Comparison of ENCODE assay signal across 8 mouse cellular contexts in the genomic region with DNA sequence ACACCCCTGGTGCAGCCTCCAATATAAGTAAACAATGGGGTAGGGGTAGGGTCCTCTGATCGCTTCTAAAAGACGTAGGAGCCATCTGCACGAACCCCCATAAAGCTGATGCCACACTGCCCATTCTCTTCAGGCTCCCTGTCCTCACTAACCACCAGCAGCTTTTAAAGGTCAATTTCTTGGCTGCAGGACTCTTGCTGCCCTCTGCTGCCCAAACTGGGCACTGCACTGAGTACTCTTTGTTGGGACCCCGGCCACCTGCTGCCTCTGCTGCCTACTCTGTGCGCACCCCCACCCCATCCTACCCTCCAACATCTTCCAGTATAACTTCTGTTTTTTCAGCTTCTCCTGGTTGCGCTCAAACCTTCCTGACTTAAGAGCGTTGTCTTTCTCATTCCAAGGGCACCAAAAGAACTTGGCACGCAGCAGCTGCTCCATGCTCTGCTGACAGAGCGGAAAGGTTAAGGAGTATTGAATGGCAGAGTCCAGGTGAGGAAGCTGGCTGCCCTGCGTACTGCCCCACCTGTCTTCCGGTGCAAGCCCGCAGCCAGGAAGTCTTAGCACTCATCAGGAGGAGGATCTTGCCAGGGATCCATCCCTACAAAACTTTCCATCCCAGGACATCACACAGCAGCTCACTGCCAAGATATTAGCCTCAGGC. TPM values are rescaled to one million over a fixed set of nuclear protein-coding genes. Genes with fewer than 3 reads are reported as not detected.
DNase-seq lines count a peak whose midpoint lies in the region; ATAC-seq lines count a peak whose summit lies in the region.

No protein-coding gene starts in this region.

- no peak overlapping the region for H3K9ac ChIP-seq in forebrain, embryonic 16.5 days (replicated peaks; ENCODE audit: low read depth, low read length)
- H3K9ac ChIP-seq in hindbrain, embryonic 11.5 days (ENCODE audit: low read depth, low read length), result no peak overlapping the region

- DNase-seq in MEL-GATA-1-ER (ENCODE audit: extremely low read depth, low read depth), result peak; percentile 24
- peak; percentile 55 for DNase-seq in cerebellum, adult 11-12 months
- DNase-seq in hindbrain, embryonic 11.5 days (ENCODE audit: low spot score), result peak; percentile 90
- peak; percentile 32 for DNase-seq in layer of hippocampus, adult 9-11 months
- DNase-seq in lung, postnatal 25 days (ENCODE audit: low spot score), result peak; percentile 69
- DNase-seq in retina, embryonic 14.5 days (ENCODE audit: low spot score), result peak; percentile 93
- DNase-seq in urinary bladder, postnatal 14 days (ENCODE audit: low spot score), result peak; percentile 75

- H3K27me3 ChIP-seq in forebrain, embryonic 16.5 days (replicated peaks; ENCODE audit: control insufficient read depth, insufficient read depth, low read length), result no peaks in the 10 kb centered on the region
- no peaks in the 10 kb centered on the region for H3K27me3 ChIP-seq in hindbrain, embryonic 11.5 days (ENCODE audit: control insufficient read depth, insufficient read depth, low read length)

- no peaks in the 10 kb centered on the region for H3K4me1 ChIP-seq in forebrain, embryonic 16.5 days (replicated peaks; ENCODE audit: control insufficient read depth, insufficient read depth, low read length)
- H3K4me1 ChIP-seq in hindbrain, embryonic 11.5 days (replicated peaks; ENCODE audit: control insufficient read depth, insufficient read depth, low read length), result no peaks in the 10 kb centered on the region

- 12% methylated on average over 12 of the region's 12 CpGs for WGBS in forebrain, embryonic 16.5 days
- 16% methylated on average over 12 of the region's 12 CpGs for WGBS in hindbrain, embryonic 11.5 days

- no peak overlapping the region for H3K4me3 ChIP-seq in forebrain, embryonic 16.5 days (replicated peaks; ENCODE audit: low read length)
- no peak overlapping the region for H3K4me3 ChIP-seq in hindbrain, embryonic 11.5 days (ENCODE audit: low read depth, low read length)

- peak; percentile 60 for ATAC-seq in forebrain, embryonic 16.5 days
- peak; percentile 22; the same call in 1 of the 2 replicates for ATAC-seq in hindbrain, embryonic 11.5 days (ENCODE audit: low FRiP score)

- H3K4me2 ChIP-seq in forebrain, embryonic 16.5 days (ENCODE audit: low read length), result no peak overlapping the region
- no peak overlapping the region for H3K4me2 ChIP-seq in hindbrain, embryonic 11.5 days (replicated peaks; ENCODE audit: low read depth, low read length)

- peaks cover 13% of the 10 kb centered on the region for H3K36me3 ChIP-seq in forebrain, embryonic 16.5 days (ENCODE audit: control insufficient read depth, insufficient read depth)
- H3K36me3 ChIP-seq in hindbrain, embryonic 11.5 days (ENCODE audit: control insufficient read depth, insufficient read depth, low read length), result no peaks in the 10 kb centered on the region; the same call in 1 of the 2 replicates

- no peak overlapping the region for H3K27ac ChIP-seq in forebrain, embryonic 16.5 days (ENCODE audit: low read length)
- no peak overlapping the region for H3K27ac ChIP-seq in hindbrain, embryonic 11.5 days (ENCODE audit: low read depth, low read length)

- no peaks in the 10 kb centered on the region for H3K9me3 ChIP-seq in forebrain, embryonic 16.5 days (ENCODE audit: control insufficient read depth, low read length)
- H3K9me3 ChIP-seq in hindbrain, embryonic 11.5 days (ENCODE audit: control insufficient read depth, low read length), result no peaks in the 10 kb centered on the region

RNA-seq across cellular contexts. Expression of gene Rsph9, which starts 11.8 kb away (rescaled TPM):
- 33.7 and 48.7 TPM in 2 replicates for polyA plus RNA-seq in forebrain, embryonic 16.5 days (2015; fragmentation: Nextera tagmentation; extraction: Ambion mirVana)
- polyA plus RNA-seq in hindbrain, embryonic 11.5 days (2014; fragmentation: Nextera tagmentation; extraction: Ambion mirVana), result 17.6 and 20.1 TPM in 2 replicates

RNA-seq across cellular contexts. Expression of gene Mad2l1bp, which starts 21.2 kb away (rescaled TPM):
- polyA plus RNA-seq in forebrain, embryonic 16.5 days (2015; fragmentation: Nextera tagmentation; extraction: Ambion mirVana), result 28.6 and 30.1 TPM in 2 replicates
- 37.9 and 38.0 TPM in 2 replicates for polyA plus RNA-seq in hindbrain, embryonic 11.5 days (2014; fragmentation: Nextera tagmentation; extraction: Ambion mirVana)

RNA-seq across cellular contexts. Expression of gene Mrps18a, which starts 21.4 kb away (rescaled TPM):
- polyA plus RNA-seq in forebrain, embryonic 16.5 days (2015; fragmentation: Nextera tagmentation; extraction: Ambion mirVana), result 125 and 137 TPM in 2 replicates
- polyA plus RNA-seq in hindbrain, embryonic 11.5 days (2014; fragmentation: Nextera tagmentation; extraction: Ambion mirVana), result 122 and 130 TPM in 2 replicates

RNA-seq across cellular contexts. Expression of gene Gtpbp2, which starts 28.6 kb away (rescaled TPM):
- 39.1 and 47.4 TPM in 2 replicates for polyA plus RNA-seq in forebrain, embryonic 16.5 days (2015; fragmentation: Nextera tagmentation; extraction: Ambion mirVana)
- polyA plus RNA-seq in hindbrain, embryonic 11.5 days (2014; fragmentation: Nextera tagmentation; extraction: Ambion mirVana), result 23.3 and 27.2 TPM in 2 replicates

Comparison
In these comparisons a context has a peak if more than half of its experiments do, and no peak if none do; other contexts are left out.
1. DNase-seq: peak in every context shown above with its lines; median percentile 93 in retina, embryonic 14.5 days; 90 in hindbrain, embryonic 11.5 days; 75 in urinary bladder, postnatal 14 days; 69 in lung, postnatal 25 days; 55 in cerebellum, adult 11-12 months; 32 in layer of hippocampus, adult 9-11 months; 24 in MEL-GATA-1-ER.